In the genomic region with DNA sequence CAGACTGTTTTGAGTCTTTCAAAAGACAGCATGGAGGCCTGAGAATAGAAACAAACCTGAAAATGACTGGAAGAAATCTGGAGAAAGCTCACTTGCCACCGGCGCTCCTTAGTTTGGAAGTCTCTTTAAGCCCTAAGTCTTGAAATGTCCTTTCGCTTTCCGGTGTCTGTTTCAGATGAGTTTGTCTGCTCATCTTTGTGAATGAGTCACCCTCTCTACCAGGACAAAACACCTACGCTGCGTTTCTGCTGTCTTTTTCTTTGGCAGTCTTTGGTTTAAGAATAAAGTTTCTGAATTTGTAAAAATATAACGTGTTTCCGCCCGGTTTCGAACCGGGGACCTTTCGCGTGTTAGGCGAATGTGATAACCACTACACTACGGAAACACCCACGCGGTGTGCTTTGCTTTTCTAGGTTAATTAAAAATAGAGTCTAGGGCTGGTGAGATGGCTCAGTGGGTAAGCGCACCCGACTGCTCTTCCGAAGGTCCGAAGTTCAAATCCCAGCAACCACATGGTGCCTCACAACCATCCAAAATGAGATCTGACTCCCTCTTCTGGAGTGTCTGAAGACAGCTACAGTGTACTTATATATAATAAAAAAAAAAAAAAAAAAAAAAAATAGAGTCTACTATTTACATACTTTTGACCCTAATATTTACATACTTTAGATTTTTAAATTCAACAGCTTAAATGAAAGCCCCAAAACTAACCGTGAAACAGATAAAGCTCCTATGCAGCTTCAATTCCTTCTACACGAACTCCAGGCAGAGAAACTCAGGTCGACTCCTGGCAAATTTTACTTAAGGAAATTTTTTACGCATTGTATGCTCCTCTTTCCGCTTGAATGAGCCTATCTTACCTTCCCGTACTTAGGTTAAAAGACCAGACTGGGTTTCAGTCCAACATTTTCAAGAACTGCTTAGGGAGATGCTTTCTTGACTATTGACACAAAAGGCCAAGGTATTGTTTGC, we compare ENCODE assay signal across 8 mouse cellular contexts. TPM values are rescaled to one million over a fixed set of nuclear protein-coding genes. Genes with fewer than 3 reads are reported as not detected.
DNase-seq lines count a peak whose midpoint lies in the region; ATAC-seq lines count a peak whose summit lies in the region.

No protein-coding gene starts in this region.

- H3K36me3 ChIP-seq in hindbrain, embryonic 10.5 days = no peaks in the 10 kb centered on the region
- H3K36me3 ChIP-seq in hindbrain, embryonic 13.5 days = no peaks in the 10 kb centered on the region
- H3K36me3 ChIP-seq in hindbrain, embryonic 16.5 days (ENCODE audit: control insufficient read depth, insufficient read depth, low read length) = no peaks in the 10 kb centered on the region

- peaks cover 14% of the 10 kb centered on the region; the same call in 1 of the 2 replicates for H3K4me1 ChIP-seq in hindbrain, embryonic 10.5 days (replicated peaks)
- peaks cover 7% of the 10 kb centered on the region for H3K4me1 ChIP-seq in hindbrain, embryonic 13.5 days (replicated peaks)
- peaks cover 3% of the 10 kb centered on the region; the same call in 1 of the 2 replicates for H3K4me1 ChIP-seq in hindbrain, embryonic 16.5 days (ENCODE audit: control insufficient read depth, insufficient read depth, low read depth, low read length)

- H3K9ac ChIP-seq in hindbrain, embryonic 13.5 days = no peak overlapping the region
- H3K9ac ChIP-seq in hindbrain, embryonic 16.5 days (ENCODE audit: low read depth, low read length) = no peak overlapping the region

- H3K27ac ChIP-seq in hindbrain, embryonic 10.5 days = no peak overlapping the region
- no peak overlapping the region for H3K27ac ChIP-seq in hindbrain, embryonic 13.5 days
- H3K27ac ChIP-seq in hindbrain, embryonic 16.5 days (ENCODE audit: low read depth, low read length) = no peak overlapping the region

- peaks cover 89% of the 10 kb centered on the region for H3K27me3 ChIP-seq in hindbrain, embryonic 10.5 days (ENCODE audit: insufficient read depth, poor library complexity, severe bottlenecking)
- H3K27me3 ChIP-seq in hindbrain, embryonic 13.5 days = peaks cover 94% of the 10 kb centered on the region
- H3K27me3 ChIP-seq in hindbrain, embryonic 16.5 days (replicated peaks; ENCODE audit: control insufficient read depth, insufficient read depth, low read length) = peaks cover 62% of the 10 kb centered on the region

- DNase-seq in hindbrain, embryonic 10.5 days (ENCODE audit: low spot score) = peak; percentile 84
- peak; percentile 95 for DNase-seq in c-Kit-positive CD71-positive TER-119-positive erythroid progenitor cells, embryonic 14.5 days (ENCODE audit: low spot score)
- peak; percentile 52 for DNase-seq in left cerebral cortex, adult 11 months (ENCODE audit: low spot score)
- DNase-seq in lung, postnatal 14 days = peak; percentile 75
- DNase-seq in skeletal muscle tissue, adult 2 months (ENCODE audit: low read depth, low spot score) = peak; percentile 85

- peaks cover 4% of the 10 kb centered on the region; the same call in 1 of the 2 replicates for H3K9me3 ChIP-seq in hindbrain, embryonic 10.5 days
- 0 out of 2 replicates have a peak, but pooled peaks cover 6% of the 10 kb centered on the region for H3K9me3 ChIP-seq in hindbrain, embryonic 13.5 days
- H3K9me3 ChIP-seq in hindbrain, embryonic 16.5 days (ENCODE audit: control insufficient read depth, low read length) = peaks cover 2% of the 10 kb centered on the region

- H3K4me3 ChIP-seq in hindbrain, embryonic 10.5 days = peak overlapping the region; percentile 18; the same call in 1 of the 2 replicates
- no peak overlapping the region for H3K4me3 ChIP-seq in hindbrain, embryonic 13.5 days
- no peak overlapping the region for H3K4me3 ChIP-seq in hindbrain, embryonic 16.5 days (ENCODE audit: low read length)

- no peak overlapping the region for H3K4me2 ChIP-seq in hindbrain, embryonic 13.5 days
- no peak overlapping the region for H3K4me2 ChIP-seq in hindbrain, embryonic 16.5 days (ENCODE audit: low read length)

- 15% methylated on average over 27 of the region's 27 CpGs for WGBS in hindbrain, embryonic 10.5 days
- WGBS in hindbrain, embryonic 13.5 days = 15% methylated on average over 27 of the region's 27 CpGs
- 16% methylated on average over 27 of the region's 27 CpGs for WGBS in hindbrain, embryonic 16.5 days

- no peak for ATAC-seq in hindbrain, embryonic 13.5 days (ENCODE audit: low FRiP score)
- peak; percentile 84 for ATAC-seq in frontal cortex, adult (ENCODE audit: low TSS enrichment)
- peak; percentile 82 for ATAC-seq in hindbrain, embryonic 16.5 days

RNA-seq across cellular contexts. Expression of a gene that starts 6.2 kb away (rescaled TPM):
- 0.18 TPM in 1 of 2 replicates, not detected in the other for polyA plus RNA-seq in hindbrain, embryonic 10.5 days (2016; fragmentation: Nextera tagmentation; extraction: Ambion mirVana)
- polyA plus RNA-seq in hindbrain, embryonic 13.5 days (2015; fragmentation: Nextera tagmentation; extraction: Ambion mirVana) = 0.12 and 0.14 TPM in 2 replicates
- polyA plus RNA-seq in hindbrain, embryonic 16.5 days (2015; fragmentation: Nextera tagmentation; extraction: Ambion mirVana) = not detected in 2 replicates

RNA-seq across cellular contexts. Expression of a gene that starts 19.6 kb away (rescaled TPM):
- 5.5 and 11.0 TPM in 2 replicates for polyA plus RNA-seq in hindbrain, embryonic 10.5 days (2016; fragmentation: Nextera tagmentation; extraction: Ambion mirVana)
- 1.9 TPM in 1 of 2 replicates, not detected in the other for polyA plus RNA-seq in hindbrain, embryonic 13.5 days (2015; fragmentation: Nextera tagmentation; extraction: Ambion mirVana)
- not detected in 2 replicates for polyA plus RNA-seq in hindbrain, embryonic 16.5 days (2015; fragmentation: Nextera tagmentation; extraction: Ambion mirVana)

RNA-seq across cellular contexts. Expression of a gene that starts 19.9 kb away (rescaled TPM):
- 6.6 and 6.9 TPM in 2 replicates for polyA plus RNA-seq in hindbrain, embryonic 10.5 days (2016; fragmentation: Nextera tagmentation; extraction: Ambion mirVana)
- polyA plus RNA-seq in hindbrain, embryonic 13.5 days (2015; fragmentation: Nextera tagmentation; extraction: Ambion mirVana) = 0.84 and 3.1 TPM in 2 replicates
- polyA plus RNA-seq in hindbrain, embryonic 16.5 days (2015; fragmentation: Nextera tagmentation; extraction: Ambion mirVana) = 0.70 and 0.87 TPM in 2 replicates

RNA-seq across cellular contexts. Expression of a gene that starts 25.4 kb away (rescaled TPM):
- polyA plus RNA-seq in hindbrain, embryonic 10.5 days (2016; fragmentation: Nextera tagmentation; extraction: Ambion mirVana) = 33.6 and 41.8 TPM in 2 replicates
- 12.2 and 12.9 TPM in 2 replicates for polyA plus RNA-seq in hindbrain, embryonic 13.5 days (2015; fragmentation: Nextera tagmentation; extraction: Ambion mirVana)
- 6.5 and 6.7 TPM in 2 replicates for polyA plus RNA-seq in hindbrain, embryonic 16.5 days (2015; fragmentation: Nextera tagmentation; extraction: Ambion mirVana)

RNA-seq across cellular contexts. Expression of a gene that starts 27.0 kb away (rescaled TPM):
- polyA plus RNA-seq in hindbrain, embryonic 10.5 days (2016; fragmentation: Nextera tagmentation; extraction: Ambion mirVana) = 63.1 and 65.4 TPM in 2 replicates
- polyA plus RNA-seq in hindbrain, embryonic 13.5 days (2015; fragmentation: Nextera tagmentation; extraction: Ambion mirVana) = 11.9 and 17.6 TPM in 2 replicates
- 3.0 and 5.8 TPM in 2 replicates for polyA plus RNA-seq in hindbrain, embryonic 16.5 days (2015; fragmentation: Nextera tagmentation; extraction: Ambion mirVana)
